10 mouse cellular contexts compared by ENCODE assay signal in the genomic region with DNA sequence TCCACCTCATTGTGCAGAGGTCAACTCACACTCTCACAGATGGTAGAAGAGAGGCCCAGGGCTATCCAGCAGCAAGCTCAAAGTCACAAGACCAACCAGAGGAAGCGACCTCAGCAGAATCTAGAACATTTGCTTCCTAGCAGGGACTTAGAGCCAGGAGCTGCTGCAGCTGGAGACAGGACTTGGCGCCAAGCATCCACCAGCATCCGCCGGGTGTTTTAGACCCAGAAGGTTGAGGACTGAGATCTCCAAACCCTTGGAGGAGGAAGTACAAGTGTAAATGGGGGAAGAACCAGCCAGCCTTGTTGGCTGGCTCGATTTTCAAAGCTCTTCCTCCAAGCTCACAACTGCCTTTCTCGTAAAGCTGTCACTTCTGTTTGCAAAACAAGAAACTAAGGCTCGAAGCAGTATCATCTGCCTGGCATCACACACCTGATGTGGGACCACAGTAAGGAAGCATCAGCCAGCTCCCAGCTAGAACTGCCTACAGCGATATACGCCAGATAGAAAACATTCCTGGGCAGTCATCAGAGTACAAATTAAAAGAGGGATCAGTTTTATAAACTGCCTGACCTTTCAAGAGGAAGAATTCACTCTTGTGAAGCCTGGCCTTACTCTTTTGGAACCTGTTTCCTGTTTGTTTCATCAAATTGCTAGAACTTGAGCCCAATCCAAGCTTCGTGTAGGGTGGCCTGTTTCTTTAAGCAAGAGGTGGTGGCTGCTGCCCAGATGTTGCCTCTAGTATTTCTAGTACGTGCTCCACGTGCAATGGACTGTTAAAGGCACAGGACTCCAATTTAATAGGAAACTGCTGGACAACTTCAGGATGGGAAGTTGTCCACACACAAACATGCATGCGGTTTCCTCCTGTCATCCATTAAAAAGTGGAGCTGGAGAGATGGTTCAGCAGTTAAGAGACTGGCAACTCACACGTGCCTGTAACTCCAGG. TPM values are rescaled to one million over a fixed set of nuclear protein-coding genes. Genes with fewer than 3 reads are reported as not detected.
A peak's percentile ranks its signal among the peaks of the same experiment; 100 is the strongest.
DNase-seq lines count a peak whose midpoint lies in the region; ATAC-seq and TF ChIP-seq lines count a peak whose summit lies in the region.
"Had no signal": no experiment of that assay in that cellular context is flagged by ENCODE, and none has a peak within 500 bp of the region (broad histone marks: within the 10 kb centered on the region; RNA-seq: fewer than 3 reads in every experiment).

No protein-coding gene starts in this region.

- peaks cover 35% of the 10 kb centered on the region for H3K79me2 ChIP-seq in myocyte (ENCODE audit: control insufficient read depth, insufficient read depth)

- DNase-seq in left cerebral cortex, postnatal 14 days (ENCODE audit: low spot score in 2 of 2), result peak; percentile 20 to 57
- no peak for DNase-seq in left cerebral cortex, adult 8-10 months (ENCODE audit: low spot score in 2 of 2)
- peak; percentile 65 for DNase-seq in gastrocnemius, adult 18-20 months (ENCODE audit: low spot score)
- peak; percentile 77 for DNase-seq in kidney, adult 9 months
- DNase-seq in retina, postnatal 1 day, result no peak
- DNase-seq in frontal cortex, adult 2 months (ENCODE audit: extremely low spot score in 1 of 2, low spot score in 1 of 2), result no peak

- H3K4me2 ChIP-seq in myocyte (ENCODE audit: low read depth), result peak overlapping the region; percentile 26
- H3K4me2 ChIP-seq: hindbrain, embryonic 15.5 days had no signal

- H3K27me3 ChIP-seq in myocyte (ENCODE audit: control insufficient read depth, insufficient read depth, insufficient read length), result no peaks in the 10 kb centered on the region
- H3K27me3 ChIP-seq: Patski had no signal

- TF ChIP-seq POLR2A in myocyte (IDR thresholded peaks at IDR 0.05; ENCODE audit: insufficient read length, low read depth), result no peak

- H3K36me3 ChIP-seq in myocyte (ENCODE audit: control insufficient read depth, insufficient read depth), result no peaks in the 10 kb centered on the region
- H3K36me3 ChIP-seq: hindbrain, embryonic 15.5 days had no signal

- H3K4me3 ChIP-seq in myocyte, result no peak overlapping the region
- H3K4me3 ChIP-seq: hindbrain, embryonic 15.5 days had no signal

- intact Hi-C loops in left cerebral cortex, postnatal 14 days (cut with DNase I), result no loop called here

- ATAC-seq in CD4-positive, CD25-positive, alpha-beta regulatory T cell, adult 4 months, result no peak
- ATAC-seq: Patski had no signal

- H3ac ChIP-seq in myocyte (ENCODE audit: control insufficient read depth, insufficient read length), result no peak overlapping the region

TF ChIP-seq in myocyte, 11 proteins besides CTCF, POLR2A, EP300 and RAD21:
- TF ChIP-seq TCF12 (IDR thresholded peaks at IDR 0.05; ENCODE audit: insufficient read depth, poor library complexity, severe bottlenecking), result no peak

RNA-seq across cellular contexts. Expression of gene Plod1, which starts 1.9 kb away (rescaled TPM):
- total RNA-seq in left cerebral cortex, postnatal 14 days (2021), result 10 to 100 TPM; 20.3 to 21.8 TPM
- 10 to 100 TPM; 12.1 to 16.3 (median 14.1) TPM for total RNA-seq in left cerebral cortex, adult 8-10 months (2022)
- total RNA-seq in gastrocnemius, adult 18-20 months (2021), result 10 to 100 TPM; 16.0 to 17.2 TPM
- 77.2 TPM for polyA plus RNA-seq in myocyte (2012; fragmentation: generic; extraction: Trizol)
- 18.8 and 20.3 TPM in 2 replicates for polyA plus RNA-seq in frontal cortex, adult 2 months (2012; rRNA removed)
- 1 to 10 TPM; 5.2 to 8.7 TPM for polyA plus RNA-seq in CD4-positive, CD25-positive, alpha-beta regulatory T cell, adult 4 months (2017; shearing (Covaris generic))

RNA-seq across cellular contexts. Expression of gene 2510039O18Rik, which starts 2.3 kb away (rescaled TPM):
- total RNA-seq in left cerebral cortex, postnatal 14 days (2021), result 10 to 100 TPM; 26.8 to 30.6 TPM
- 10 to 100 TPM; 26.2 to 28.7 (median 27.5) TPM for total RNA-seq in left cerebral cortex, adult 8-10 months (2022)
- total RNA-seq in gastrocnemius, adult 18-20 months (2021), result 10 to 100 TPM; 19.2 to 19.8 TPM
- 49.9 TPM for polyA plus RNA-seq in myocyte (2012; fragmentation: generic; extraction: Trizol)
- 32.6 and 32.9 TPM in 2 replicates for polyA plus RNA-seq in frontal cortex, adult 2 months (2012; rRNA removed)
- 1 to 10 TPM; 8.3 to 9.4 TPM for polyA plus RNA-seq in CD4-positive, CD25-positive, alpha-beta regulatory T cell, adult 4 months (2017; shearing (Covaris generic))

RNA-seq across cellular contexts. Expression of gene Mfn2, which starts 33.9 kb away (rescaled TPM):
- total RNA-seq in left cerebral cortex, postnatal 14 days (2021), result 100 to 1,000 TPM; 184 TPM
- 100 to 1,000 TPM; 181 to 227 (median 209) TPM for total RNA-seq in left cerebral cortex, adult 8-10 months (2022)
- total RNA-seq in gastrocnemius, adult 18-20 months (2021), result 100 to 1,000 TPM; 403 to 443 TPM
- polyA plus RNA-seq in myocyte (2012; fragmentation: generic; extraction: Trizol), result 75.8 TPM
- polyA plus RNA-seq in frontal cortex, adult 2 months (2012; rRNA removed), result 100 and 102 TPM in 2 replicates
- 10 to 100 TPM; 19.5 to 31.9 TPM for polyA plus RNA-seq in CD4-positive, CD25-positive, alpha-beta regulatory T cell, adult 4 months (2017; shearing (Covaris generic))

RNA-seq across cellular contexts. Expression of gene Nppb, which starts 47.2 kb away (rescaled TPM):
- total RNA-seq in left cerebral cortex, postnatal 14 days (2021), result not detected
- total RNA-seq in left cerebral cortex, adult 8-10 months (2022), result not detected
- not detected for total RNA-seq in gastrocnemius, adult 18-20 months (2021)
- polyA plus RNA-seq in myocyte (2012; fragmentation: generic; extraction: Trizol), result 0.26 TPM
- 0.15 and 0.16 TPM in 2 replicates for polyA plus RNA-seq in frontal cortex, adult 2 months (2012; rRNA removed)
- polyA plus RNA-seq in CD4-positive, CD25-positive, alpha-beta regulatory T cell, adult 4 months (2017; shearing (Covaris generic)), result not detected

Comparison
In these comparisons a context has a peak if more than half of its experiments do, and no peak if none do; other contexts are left out.
1. DNase-seq: peak in left cerebral cortex, postnatal 14 days (2 of 2), gastrocnemius, adult 18-20 months (single experiment) and kidney, adult 9 months (single experiment); none in left cerebral cortex, adult 8-10 months (0 of 2), retina, postnatal 1 day (single experiment) and frontal cortex, adult 2 months (0 of 2).